Mouse (Mus musculus) G1E (cell line): ENCODE data around the gene Tlx3.

Experiments used
- CTCF ChIP-seq: IDR thresholded peaks from 2 replicates; pipeline ENCODE4 v1.5.1; 2012; ENCODE audit warnings: low read depth, low read length, inconsistent platforms, mixed read lengths
- GATA2 ChIP-seq: IDR thresholded peaks from 2 replicates; pipeline ENCODE4 v1.6.1; 2012; ENCODE audit warnings: low read depth, low read length, inconsistent platforms, borderline replicate concordance
- POLR2AphosphoS5 ChIP-seq: IDR thresholded peaks from 2 replicates; pipeline ENCODE4 v1.6.1; 2012; ENCODE audit warnings: low read depth, low read length, inconsistent platforms; ENCODE audit not compliant: insufficient replicate concordance
- TAL1 ChIP-seq: conservative IDR thresholded peaks from 2 replicates; pipeline ENCODE4 v1.6.1; 2012; ENCODE audit warnings: low read depth, low read length, inconsistent platforms, mixed read lengths

- TF ChIP-seq CTCF (no peak), TAL1 (no peak), POLR2AphosphoS5 (no peak), GATA2 (no peak)
These were observed 7.6 kb downstream of the Tlx3 start for GRCm38 (mm10) chr11:33195531-33196446.
